Mouse (Mus musculus) embryonic facial prominence, embryonic 10.5 days (tissue): ENCODE measurements around the gene Tanc2. TPM values are rescaled to one million over a fixed set of nuclear protein-coding genes. Genes with fewer than 3 reads are reported as not detected.
A peak's percentile ranks its signal among the peaks of the same experiment; 100 is the strongest.

Experiments
- DNase-seq: peaks from one replicate; pipeline ENCODE4 v3.0.0-alpha.2; 2017; ENCODE audit warnings: low spot score
- H3K27ac ChIP-seq: fragments of 300-500 bp; sonication (generic); replicated peaks from 2 replicates; pipeline ENCODE4 v1.5.1; 2016; ENCODE audit warnings: mild to moderate bottlenecking
- H3K27me3 ChIP-seq: fragments of 300-500 bp; sonication (generic); replicated peaks from 2 replicates; pipeline ENCODE4 v1.6.1; 2016; ENCODE audit warnings: low read depth, mild to moderate bottlenecking; ENCODE audit not compliant: poor library complexity, severe bottlenecking
- H3K36me3 ChIP-seq: fragments of 300-500 bp; sonication (generic); replicated peaks from 2 replicates; pipeline ENCODE4 v1.6.1; 2016; ENCODE audit warnings: mild to moderate bottlenecking, moderate library complexity
- H3K4me1 ChIP-seq: fragments of 300-500 bp; sonication (generic); 2 replicates; pipeline ENCODE4 v1.6.1; 2016
- H3K4me3 ChIP-seq: fragments of 300-500 bp; sonication (generic); 2 replicates; pipeline ENCODE4 v1.5.1; 2016; ENCODE audit warnings: mild to moderate bottlenecking, moderate library complexity
- H3K9me3 ChIP-seq: fragments of 300-500 bp; sonication (generic); 2 replicates; pipeline ENCODE4 v1.6.1; 2016; ENCODE audit warnings: mild to moderate bottlenecking
- WGBS: fragments of 180-500 bp; shearing (Covaris S2); methylation state at CpG from one replicate; pipeline ENCODE4 v1.1.7; 2016; 5-methylcytosine and 5-hydroxymethylcytosine counted together
- polyA plus RNA-seq: library from polyadenylated mRNA; unstranded; fragments of >200 nt; fragmentation: Nextera tagmentation; extraction: Ambion mirVana; gene quantifications from 2 replicates; pipeline ENCODE4 v1.2.1, GENCODE M21; 2016

Tanc2 gene
- 9.8 and 10.0 TPM in 2 replicates for polyA plus RNA-seq

- no peaks in the 10 kb centered on the region for H3K36me3 ChIP-seq
- peak within 1 kb of the TSS; percentile 92 for H3K4me3 ChIP-seq
- no peaks in the 10 kb centered on the region for H3K9me3 ChIP-seq
- 0 out of 2 replicates have a peak, but pooled peaks cover 3% of the 10 kb centered on the region for H3K27me3 ChIP-seq
- H3K4me1 ChIP-seq, result peaks cover 22% of the 10 kb centered on the region
- H3K27ac ChIP-seq, result peak within 1 kb of the TSS; percentile 94
- no peak for DNase-seq
- under 1% methylated on average over 87 of the region's 87 CpGs for WGBS
Measured at GRCm38 (mm10) chr11:105589877-105590641, at the start of gene Tanc2. Tanc2 (plus strand) TSS chr11:105589986.

DNA sequence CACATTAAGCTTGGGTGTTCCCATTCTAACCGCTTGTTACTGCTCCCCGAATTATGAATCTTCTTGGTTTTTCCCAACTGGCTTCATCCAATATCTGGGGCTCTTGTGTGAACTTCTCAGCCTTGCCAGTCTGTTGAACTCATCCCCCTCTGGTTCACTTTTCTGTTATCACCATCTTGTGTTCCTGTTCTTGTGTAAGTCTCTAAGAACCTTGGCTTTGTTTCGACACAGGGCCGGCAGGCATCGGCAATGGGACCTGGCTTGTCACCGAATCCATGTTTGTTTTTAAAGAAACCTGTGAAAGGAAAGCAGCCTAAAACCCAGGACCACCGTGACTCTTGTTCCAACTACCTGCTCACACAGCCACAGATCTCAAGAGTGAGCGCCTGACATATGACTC is 49.0 kb upstream of the Tanc2 start:
- 87% methylated on average over 8 of the region's 8 CpGs for WGBS
- no peak overlapping the region for H3K27ac ChIP-seq
- H3K9me3 ChIP-seq, result no peaks in the 10 kb centered on the region
- H3K27me3 ChIP-seq, result no peaks in the 10 kb centered on the region
- no peak for DNase-seq
- H3K36me3 ChIP-seq, result no peaks in the 10 kb centered on the region
- H3K4me3 ChIP-seq, result no peak overlapping the region
- H3K4me1 ChIP-seq, result peaks cover 15% of the 10 kb centered on the region

- 73% methylated on average over 4 of the region's 4 CpGs for WGBS
- Histone ChIP-seq H3K4me3 (no peak overlapping the region), H3K36me3 (no peaks in the 10 kb centered on the region), H3K4me1 (peaks cover 20% of the 10 kb centered on the region), H3K27me3 (no peaks in the 10 kb centered on the region), H3K9me3 (no peaks in the 10 kb centered on the region), H3K27ac (no peak overlapping the region)
- no peak for DNase-seq
Measured at GRCm38 (mm10) chr11:105541366-105541765, 48.4 kb upstream of the Tanc2 start.

- no peak for DNase-seq
- H3K9me3 ChIP-seq, result no peaks in the 10 kb centered on the region
- H3K27me3 ChIP-seq, result no peaks in the 10 kb centered on the region
- H3K4me3 ChIP-seq, result no peak overlapping the region
- no peaks in the 10 kb centered on the region for H3K36me3 ChIP-seq
- H3K4me1 ChIP-seq, result peaks cover 24% of the 10 kb centered on the region
- WGBS, result 46% methylated on average over 1 of the region's 1 CpGs
- no peak overlapping the region; the same call in 1 of the 2 replicates for H3K27ac ChIP-seq
Measured at GRCm38 (mm10) chr11:105542129-105542528, 47.7 kb upstream of the Tanc2 start.

DNA sequence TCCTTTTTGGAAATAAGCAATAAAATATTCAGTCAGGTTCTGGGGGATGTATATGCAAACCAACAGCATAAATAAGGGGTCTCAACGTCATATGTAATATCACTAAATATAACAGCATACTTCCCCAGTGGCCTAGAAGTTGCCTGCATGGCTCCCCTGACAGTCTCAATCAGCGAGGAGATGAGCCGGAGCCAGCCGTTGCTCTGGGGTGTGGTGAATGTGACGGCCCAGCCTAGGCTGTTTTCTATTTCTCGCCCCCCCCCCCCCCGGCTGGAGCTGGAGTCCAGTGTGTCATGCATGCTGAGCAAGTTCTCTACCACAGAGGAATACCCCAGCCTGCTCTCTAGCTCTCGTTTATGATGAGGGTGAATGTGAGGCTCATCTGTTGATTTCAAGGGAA is 44.0 kb upstream of the Tanc2 start:
- Histone ChIP-seq H3K4me1 (peaks cover 24% of the 10 kb centered on the region), H3K9me3 (no peaks in the 10 kb centered on the region), H3K36me3 (no peaks in the 10 kb centered on the region), H3K27ac (no peak overlapping the region), H3K4me3 (no peak overlapping the region), H3K27me3 (no peaks in the 10 kb centered on the region)
- WGBS, result 44% methylated on average over 8 of the region's 8 CpGs
- peak; percentile 21 for DNase-seq

DNA sequence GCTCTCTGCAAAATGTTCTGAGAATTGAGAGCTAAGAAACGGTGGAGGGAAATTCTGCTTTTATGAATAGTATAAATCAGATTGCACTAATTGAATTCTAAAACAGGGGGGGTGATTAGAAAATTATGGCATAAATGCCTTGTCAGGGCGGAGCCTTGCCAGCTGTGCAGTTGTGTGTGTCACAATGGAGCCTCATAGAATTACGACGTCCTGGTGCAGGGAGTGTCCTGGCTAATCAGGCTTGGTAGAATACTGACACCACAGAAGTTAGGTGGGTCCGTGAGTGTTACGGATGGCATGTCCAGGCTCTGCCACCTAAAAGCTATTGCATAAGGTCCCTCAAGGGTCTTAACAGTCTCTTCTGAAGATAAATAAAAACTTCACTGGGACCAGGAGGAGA is 43.4 kb upstream of the Tanc2 start:
- Histone ChIP-seq H3K4me3 (no peak overlapping the region), H3K27ac (no peak overlapping the region), H3K27me3 (no peaks in the 10 kb centered on the region), H3K36me3 (no peaks in the 10 kb centered on the region), H3K9me3 (no peaks in the 10 kb centered on the region), H3K4me1 (peaks cover 24% of the 10 kb centered on the region)
- 73% methylated on average over 6 of the region's 6 CpGs for WGBS
- no peak for DNase-seq

GRCm38 (mm10) chr11:105548383-105548782 is 41.4 kb upstream of the Tanc2 start:
- WGBS, result 85% methylated on average over 6 of the region's 6 CpGs
- Histone ChIP-seq H3K4me3 (no peak overlapping the region), H3K4me1 (peaks cover 21% of the 10 kb centered on the region), H3K9me3 (no peaks in the 10 kb centered on the region), H3K27me3 (no peaks in the 10 kb centered on the region), H3K27ac (0 out of 2 replicates have a peak overlapping the region, but pooled peaks have one; percentile 10), H3K36me3 (no peaks in the 10 kb centered on the region)
- DNase-seq, result no peak

- DNase-seq, result no peak
- Histone ChIP-seq H3K36me3 (no peaks in the 10 kb centered on the region), H3K27ac (no peak overlapping the region), H3K9me3 (no peaks in the 10 kb centered on the region), H3K27me3 (no peaks in the 10 kb centered on the region), H3K4me1 (peaks cover 25% of the 10 kb centered on the region), H3K4me3 (no peak overlapping the region)
- 93% methylated on average over 9 of the region's 9 CpGs for WGBS
Measured at GRCm38 (mm10) chr11:105549164-105550121, 40.3 kb upstream of the Tanc2 start.

- 77% methylated on average over 8 of the region's 8 CpGs for WGBS
- 0 out of 2 replicates have a peak overlapping the region, but pooled peaks have one; percentile 10 for H3K27ac ChIP-seq
- peak; percentile 37 for DNase-seq
Measured at GRCm38 (mm10) chr11:105557285-105557684, 32.5 kb upstream of the Tanc2 start.

GRCm38 (mm10) chr11:105558091-105558490 is 31.7 kb upstream of the Tanc2 start:
- H3K4me1 ChIP-seq, result peaks cover 18% of the 10 kb centered on the region
- no peak overlapping the region for H3K4me3 ChIP-seq
- H3K9me3 ChIP-seq, result no peaks in the 10 kb centered on the region
- H3K27ac ChIP-seq, result no peak overlapping the region
- H3K27me3 ChIP-seq, result no peaks in the 10 kb centered on the region
- H3K36me3 ChIP-seq, result no peaks in the 10 kb centered on the region
- no peak for DNase-seq

More at GRCm38 (mm10) chr11:105557285-105557684, 32.5 kb upstream of the Tanc2 start:
- Histone ChIP-seq H3K4me3 (no peak overlapping the region), H3K4me1 (peaks cover 23% of the 10 kb centered on the region), H3K27me3 (no peaks in the 10 kb centered on the region), H3K9me3 (no peaks in the 10 kb centered on the region), H3K36me3 (no peaks in the 10 kb centered on the region)

DNA sequence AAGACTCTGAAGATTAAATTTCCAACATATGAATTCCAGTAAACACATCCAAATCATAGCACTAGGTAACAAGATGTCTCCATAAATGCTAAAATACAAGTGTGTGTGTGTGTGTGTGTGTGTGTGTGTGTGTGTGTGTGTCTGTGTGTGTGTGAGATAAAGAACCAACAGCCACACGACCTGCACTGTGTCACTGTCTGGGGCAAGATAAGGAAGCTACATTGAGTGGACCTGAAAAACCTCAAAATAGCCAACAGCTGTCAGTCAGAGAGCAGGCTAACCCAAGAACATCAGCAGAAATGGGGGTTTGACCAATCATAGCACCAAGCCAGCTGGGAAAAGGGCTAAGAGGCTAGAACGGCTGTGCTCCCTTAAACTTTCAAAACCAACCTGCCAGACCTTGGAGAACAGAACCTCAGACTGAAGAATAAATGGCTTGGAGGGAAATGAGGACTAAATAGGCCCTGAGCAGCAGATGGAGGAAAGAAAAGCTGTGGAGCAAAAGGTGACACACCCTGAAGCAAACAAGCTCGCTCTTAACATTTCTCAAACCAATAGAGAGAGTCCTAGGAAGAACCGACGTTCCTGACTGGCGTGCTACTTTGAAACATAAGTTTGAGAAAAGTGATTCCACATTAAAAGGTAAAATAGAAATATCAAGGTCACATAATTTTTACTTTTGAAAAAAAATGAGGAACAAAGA is 30.8 kb upstream of the Tanc2 start:
- Histone ChIP-seq H3K4me1 (peaks cover 14% of the 10 kb centered on the region), H3K27ac (no peak overlapping the region), H3K9me3 (no peaks in the 10 kb centered on the region), H3K4me3 (no peak overlapping the region), H3K36me3 (no peaks in the 10 kb centered on the region), H3K27me3 (no peaks in the 10 kb centered on the region)
- 85% methylated on average over 6 of the region's 6 CpGs for WGBS
- DNase-seq, result no peak

DNA sequence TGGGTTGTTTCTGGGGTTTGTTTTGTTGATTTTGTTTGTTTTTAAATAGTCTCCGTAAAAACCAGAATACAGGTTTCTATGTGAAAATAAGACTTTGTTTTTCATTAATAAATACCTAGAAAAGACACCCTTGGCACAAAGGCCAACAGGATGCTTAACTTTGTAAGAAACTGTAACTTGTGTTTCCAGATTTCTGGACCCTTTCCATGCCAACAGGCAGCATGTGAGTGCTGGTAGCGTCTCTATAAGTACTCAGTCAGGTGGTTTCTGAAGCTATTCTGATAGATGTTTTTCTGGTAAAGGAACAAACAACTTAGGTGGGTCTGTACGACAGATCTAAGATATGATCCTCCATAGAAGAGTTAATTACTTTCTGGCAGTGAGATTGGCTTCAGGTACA is 26.2 kb upstream of the Tanc2 start:
- H3K36me3 ChIP-seq, result no peaks in the 10 kb centered on the region
- H3K4me3 ChIP-seq, result no peak overlapping the region
- no peaks in the 10 kb centered on the region for H3K9me3 ChIP-seq
- WGBS, result 92% methylated on average over 3 of the region's 3 CpGs
- no peaks in the 10 kb centered on the region for H3K4me1 ChIP-seq
- no peak for DNase-seq
- no peak overlapping the region for H3K27ac ChIP-seq
- no peaks in the 10 kb centered on the region for H3K27me3 ChIP-seq
